Mouse (Mus musculus): ENCODE data around the gene Hist1h3f. TPM values are rescaled to one million over a fixed set of nuclear protein-coding genes. Genes with fewer than 3 reads are reported as not detected.
A peak's percentile ranks its signal among the peaks of the same experiment; 100 is the strongest.
"Not testable (repeated sequence)": the region's sequence is repeated elsewhere in the genome, so short reads cannot be mapped to it uniquely, and the experiment has no call there.

The Hist1h3f gene
- total RNA-seq, 1 experiment from 2014 or later: 186 TPM

GRCm38 (mm10) chr13:23576351-23576881, 32.6 kb downstream of the Hist1h3f start:
- no peak for ATAC-seq (replicated peaks; ENCODE audit: low read depth, poor library complexity, severe bottlenecking)

- ATAC-seq (replicated peaks; ENCODE audit: low read depth, poor library complexity, severe bottlenecking): no peak
Observed at GRCm38 (mm10) chr13:23576906-23577639, 33.2 kb downstream of the Hist1h3f start.

GRCm38 (mm10) chr13:23577835-23578234, 34.0 kb downstream of the Hist1h3f start:
- ATAC-seq (replicated peaks; ENCODE audit: low read depth, poor library complexity, severe bottlenecking): no peak

- ATAC-seq (replicated peaks; ENCODE audit: low read depth, poor library complexity, severe bottlenecking): peak; percentile 70
Observed at GRCm38 (mm10) chr13:23581408-23582218, 37.8 kb downstream of the Hist1h3f start, which contains the start of gene Hist1h4d. TSS of gene Hist1h4d (plus strand) at chr13:23581598.

- ATAC-seq (replicated peaks; ENCODE audit: low read depth, poor library complexity, severe bottlenecking): peak; percentile 4; the same call in 1 of the 2 replicates
Observed at GRCm38 (mm10) chr13:23582219-23583056, 38.6 kb downstream of the Hist1h3f start.

GRCm38 (mm10) chr13:23583387-23584068, 39.7 kb downstream of the Hist1h3f start:
- no peak for ATAC-seq (replicated peaks; ENCODE audit: low read depth, poor library complexity, severe bottlenecking)

GRCm38 (mm10) chr13:23584331-23584730, 40.5 kb downstream of the Hist1h3f start:
- ATAC-seq (replicated peaks; ENCODE audit: low read depth, poor library complexity, severe bottlenecking): no peak

- peak; percentile 9; the same call in 1 of the 2 replicates for ATAC-seq (replicated peaks; ENCODE audit: low read depth, poor library complexity, severe bottlenecking)
Observed at GRCm38 (mm10) chr13:23585029-23585441, 41.2 kb downstream of the Hist1h3f start.

GRCm38 (mm10) chr13:23585442-23586098, 41.7 kb downstream of the Hist1h3f start:
- peak; percentile 67 for ATAC-seq (replicated peaks; ENCODE audit: low read depth, poor library complexity, severe bottlenecking)

GRCm38 (mm10) chr13:23586099-23586939, 42.5 kb downstream of the Hist1h3f start:
- no peak for ATAC-seq (replicated peaks; ENCODE audit: low read depth, poor library complexity, severe bottlenecking)

- no peak for ATAC-seq (replicated peaks; ENCODE audit: low read depth, poor library complexity, severe bottlenecking)
Observed at GRCm38 (mm10) chr13:23586940-23587225, 43.0 kb downstream of the Hist1h3f start.

- ATAC-seq (replicated peaks; ENCODE audit: low read depth, poor library complexity, severe bottlenecking): no peak
Observed at GRCm38 (mm10) chr13:23591206-23591605, 47.4 kb downstream of the Hist1h3f start.

GRCm38 (mm10) chr13:23591886-23592285, 48.0 kb downstream of the Hist1h3f start:
- ATAC-seq (replicated peaks; ENCODE audit: low read depth, poor library complexity, severe bottlenecking): not testable (repeated sequence)

- no peak for ATAC-seq (replicated peaks; ENCODE audit: low read depth, poor library complexity, severe bottlenecking)
Observed at GRCm38 (mm10) chr13:23592614-23593013, 48.8 kb downstream of the Hist1h3f start.

GRCm38 (mm10) chr13:23593051-23593770, 49.4 kb downstream of the Hist1h3f start:
- ATAC-seq (replicated peaks; ENCODE audit: low read depth, poor library complexity, severe bottlenecking): peak; percentile 55

Data from common myeloid progenitor, adult 5-6 weeks (primary cell).